Mouse (Mus musculus) liver, adult 10 weeks (tissue): ENCODE measurements around the gene Pnp. TPM values are rescaled to one million over a fixed set of nuclear protein-coding genes. Genes with fewer than 3 reads are reported as not detected.

Source experiments
- polyA plus RNA-seq: library from polyadenylated mRNA; stranded (reverse); fragments of 350-450 nt; fragmentation: Illumina TruSeq; extraction: RNeasy Lipid Tissue Mini Kit (QIAGEN cat#74804); gene quantifications from one replicate; pipeline ENCODE4 v1.2.3, GENCODE M21; 2014; ENCODE audit warnings: low read depth, low replicate concordance

Pnp gene
- polyA plus RNA-seq, result 139 TPM

GRCm38 (mm10) chr14:50930754-50931492 lies at the start of gene Pnp, which contains the start of gene Pip4p1:
Pnp (plus strand) TSS chr14:50931082.
Pip4p1 (minus strand) TSS chr14:50930856.

DNA sequence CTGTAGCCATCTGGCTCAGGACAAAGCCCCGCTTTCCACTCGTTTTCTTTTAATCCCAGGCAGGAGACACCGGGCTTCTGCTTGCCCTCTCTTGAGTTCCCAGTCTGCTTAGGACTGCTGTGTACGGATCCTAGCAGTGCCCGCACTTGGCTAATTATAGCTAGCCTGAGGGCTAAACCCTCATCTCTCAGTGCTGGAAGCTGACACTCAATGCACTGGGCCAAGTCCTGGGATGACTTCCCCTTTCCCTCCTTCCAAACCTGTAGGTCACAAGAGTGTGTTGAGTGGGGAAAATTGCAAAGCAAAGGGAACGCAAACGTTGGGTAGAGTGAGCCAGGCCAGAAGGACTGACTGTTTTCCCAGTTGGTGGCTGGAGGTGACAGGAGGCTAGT lies 33.5 kb upstream of the Pnp start, which contains the start of gene Klhl33:
TSS of gene Klhl33 (minus strand) at position 134 of the 392 bp plus-strand sequence.

DNA sequence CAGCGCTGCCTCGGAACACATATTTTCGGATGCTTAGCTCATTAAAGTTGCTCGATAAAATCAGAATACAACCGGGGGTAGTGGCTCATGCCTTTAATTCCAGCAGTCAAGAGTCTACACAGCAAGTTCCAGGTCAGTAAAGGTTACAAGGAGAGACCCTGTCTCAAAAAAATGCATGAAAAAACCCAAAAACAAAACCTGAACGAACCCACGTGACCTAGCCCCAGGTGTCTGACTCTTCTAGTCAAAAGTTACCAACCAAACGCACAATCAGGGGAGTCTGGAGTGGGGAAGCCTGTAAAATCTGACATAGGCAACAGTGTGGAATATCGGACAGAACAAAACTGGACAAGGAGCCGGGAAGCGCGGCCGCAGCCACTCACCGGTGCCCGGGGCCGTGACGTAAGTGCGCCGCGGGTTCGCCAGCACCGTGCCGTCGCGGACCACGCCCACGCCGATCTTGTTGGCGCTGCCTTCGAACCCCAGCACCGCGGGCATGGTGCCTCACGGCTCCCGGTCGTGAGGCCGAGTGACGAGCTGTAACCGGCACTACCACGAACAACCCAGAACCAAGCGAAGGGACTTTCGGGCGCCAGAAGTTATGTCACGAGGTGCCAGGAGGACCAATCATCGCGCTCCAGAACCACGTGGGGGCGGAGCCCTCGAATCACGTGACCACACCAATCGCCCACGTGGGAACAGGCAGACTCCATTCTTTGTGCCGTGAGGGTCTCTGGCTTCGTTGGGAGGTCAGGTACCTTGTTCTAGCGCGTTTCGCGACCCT lies 6.4 kb upstream of the Pnp start, which contains the start of the genes Osgep and Apex1:
TSS of gene Osgep (minus strand) at position 613 of the 784 bp plus-strand sequence.
TSS of gene Apex1 (plus strand) at position 688 of the 784 bp plus-strand sequence.

GRCm38 (mm10) chr14:50943932-50944667 lies 13.2 kb downstream of the Pnp start, which contains the start of gene Gm49342:
Gm49342 (plus strand) TSS chr14:50944517.

DNA sequence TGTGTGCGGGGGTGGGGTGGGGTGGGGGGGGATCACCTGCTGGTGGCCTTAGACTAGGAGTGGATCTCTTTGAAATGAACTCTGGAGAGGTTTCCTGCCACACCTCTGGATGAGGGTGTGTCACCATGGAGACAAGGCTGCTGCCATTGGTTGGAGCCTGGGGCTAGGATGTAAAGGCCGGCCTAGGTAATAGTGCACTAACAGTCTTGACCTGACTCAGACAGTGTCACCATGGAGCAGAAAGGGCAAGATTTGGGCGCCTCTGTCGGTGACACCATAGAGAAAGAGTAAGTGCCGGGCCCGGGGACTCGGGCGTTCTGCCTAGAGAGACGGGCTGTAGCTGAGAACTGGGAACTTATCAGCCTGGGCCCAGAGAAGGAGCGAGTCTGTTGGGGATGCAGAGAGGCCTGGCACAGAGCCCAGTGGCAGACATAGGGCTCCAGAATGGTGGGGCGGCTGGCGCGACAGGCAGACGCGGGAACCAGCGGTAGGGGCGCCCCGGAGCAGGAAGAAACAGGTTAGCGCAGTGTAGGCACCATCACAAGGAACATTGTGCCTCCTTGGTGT lies 25.1 kb downstream of the Pnp start, which contains the start of gene Pnp2:
TSS of gene Pnp2 (plus strand) at position 51 of the 567 bp plus-strand sequence.

GRCm38 (mm10) chr14:51007152-51007801 lies 76.4 kb downstream of the Pnp start, which contains the start of gene Rnase10:
Rnase10 (plus strand) TSS chr14:51007751.

Other genes starting within 250 kb of the Pnp start
- not detected for gene Olfr747, start 237.9 kb upstream of the Pnp start, polyA plus RNA-seq
- gene Olfr748, start 223.7 kb upstream of the Pnp start, polyA plus RNA-seq, result not detected
- gene Olfr749, start 186.0 kb upstream of the Pnp start, polyA plus RNA-seq, result not detected
- 7.0 TPM for gene Ttc5, start 145.6 kb upstream of the Pnp start, polyA plus RNA-seq
- not detected for gene Ccnb1ip1, start 123.3 kb upstream of the Pnp start, polyA plus RNA-seq
- 11.7 TPM for gene Parp2, start 123.2 kb upstream of the Pnp start, polyA plus RNA-seq
- 4.7 TPM for gene Tep1, start 60.5 kb upstream of the Pnp start, polyA plus RNA-seq
- gene Klhl33, start 33.6 kb upstream of the Pnp start, polyA plus RNA-seq, result not detected
- gene Osgep, start 6.2 kb upstream of the Pnp start, polyA plus RNA-seq, result 10.0 TPM
- gene Apex1, start 6.1 kb upstream of the Pnp start, polyA plus RNA-seq, result 17.1 TPM
- gene Pip4p1, start 226 bp upstream of the Pnp start, polyA plus RNA-seq, result 14.0 TPM
- not detected for gene Gm49342, start 13.4 kb downstream of the Pnp start, polyA plus RNA-seq
- gene Pnp2, start 24.9 kb downstream of the Pnp start, polyA plus RNA-seq, result 0.45 TPM
- gene Rnase10, start 76.7 kb downstream of the Pnp start, polyA plus RNA-seq, result 0.50 TPM
- gene Rnase9, start 110.8 kb downstream of the Pnp start, polyA plus RNA-seq, result not detected
- gene Rnase11, start 119.1 kb downstream of the Pnp start, polyA plus RNA-seq, result not detected
- not detected for gene Rnase12, start 126.6 kb downstream of the Pnp start, polyA plus RNA-seq
- not detected for gene Olfr750, start 143.4 kb downstream of the Pnp start, polyA plus RNA-seq
- gene Rnase4, start 160.0 kb downstream of the Pnp start, polyA plus RNA-seq, result 2,257 TPM
- 347 TPM for gene Ang, start 160.1 kb downstream of the Pnp start, polyA plus RNA-seq
- not detected for gene Eddm3b, start 183.3 kb downstream of the Pnp start, polyA plus RNA-seq
- 0.93 TPM for gene Rnase6, start 192.8 kb downstream of the Pnp start, polyA plus RNA-seq
- gene Rnase1, start 215.7 kb downstream of the Pnp start, polyA plus RNA-seq, result not detected
- not detected for gene Rnase2b, start 231.2 kb downstream of the Pnp start, polyA plus RNA-seq